Mouse (Mus musculus) stomach, postnatal 0 days (tissue): ENCODE measurements at regions not wholly inside any gene's neighbourhood (a gene's known extent, or its start where the extent isn't known, plus 50 kb on each side); places are given as distances from the start of the nearest gene placed in this dataset.

ENCODE experiments used
- CTCF ChIP-seq: IDR thresholded peaks from 2 replicates; pipeline ENCODE4 v1.5.1; 2016; ENCODE audit warnings: antibody characterized with exemption, low read depth, mild to moderate bottlenecking, moderate library complexity
- EP300 ChIP-seq: optimal IDR thresholded peaks from 2 replicates; pipeline ENCODE3; 2016; ENCODE audit warnings: antibody characterized with exemption

DNA sequence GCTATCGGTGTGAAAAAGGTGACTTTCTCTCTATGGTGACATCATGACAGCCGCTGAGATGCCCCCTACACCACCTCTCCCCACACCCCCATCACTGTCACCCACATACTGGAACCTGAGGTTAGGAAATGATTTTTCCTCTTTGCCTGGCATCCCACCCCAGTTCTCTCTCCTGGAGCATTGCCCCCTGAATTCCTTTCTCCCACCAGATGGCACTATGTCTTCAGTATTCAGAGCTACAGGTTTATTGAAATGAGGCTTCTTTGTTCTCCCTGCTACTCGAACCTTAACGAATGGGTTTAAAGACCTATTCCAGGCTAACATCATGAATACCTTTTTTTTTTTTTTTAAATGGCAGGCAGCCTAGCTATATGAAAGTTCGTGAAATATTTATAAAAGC, 78.0 kb upstream of the Frem2 start:
- TF ChIP-seq CTCF (peak; percentile 80), EP300 (no peak)
